8 mouse cellular contexts compared by ENCODE assay signal in genomic region chr1:136415756-136416126, GRCm38 (mm10). TPM values are rescaled to one million over a fixed set of nuclear protein-coding genes. Genes with fewer than 3 reads are reported as not detected.
DNase-seq lines count a peak whose midpoint lies in the region; ATAC-seq and TF ChIP-seq lines count a peak whose summit lies in the region.

No protein-coding gene starts in this region.

- H3K4me1 ChIP-seq in kidney, embryonic 15.5 days: 0 out of 2 replicates have a peak, but pooled peaks cover 2% of the 10 kb centered on the region
- peaks cover 17% of the 10 kb centered on the region for H3K4me1 ChIP-seq in embryonic facial prominence, embryonic 10.5 days
- H3K4me1 ChIP-seq in hindbrain, postnatal 0 days (ENCODE audit: insufficient read depth, low read length): no peaks in the 10 kb centered on the region
- H3K4me1 ChIP-seq in midbrain, postnatal 0 days (ENCODE audit: insufficient read depth, low read length): no peaks in the 10 kb centered on the region

- H3K4me3 ChIP-seq in kidney, embryonic 15.5 days (replicated peaks): peak overlapping the region; percentile 68
- H3K4me3 ChIP-seq in embryonic facial prominence, embryonic 10.5 days: peak overlapping the region; percentile 77
- peak overlapping the region; percentile 78 for H3K4me3 ChIP-seq in hindbrain, postnatal 0 days (ENCODE audit: low read length)
- peak overlapping the region; percentile 72 for H3K4me3 ChIP-seq in midbrain, postnatal 0 days (ENCODE audit: low read depth, low read length)

- H3K9me3 ChIP-seq in kidney, embryonic 15.5 days (replicated peaks): no peaks in the 10 kb centered on the region
- H3K9me3 ChIP-seq in embryonic facial prominence, embryonic 10.5 days: no peaks in the 10 kb centered on the region
- H3K9me3 ChIP-seq in hindbrain, postnatal 0 days (ENCODE audit: low read length): no peaks in the 10 kb centered on the region
- H3K9me3 ChIP-seq in midbrain, postnatal 0 days (ENCODE audit: low read length): no peaks in the 10 kb centered on the region

- H3K36me3 ChIP-seq in kidney, embryonic 15.5 days: peaks cover 11% of the 10 kb centered on the region; the same call in 1 of the 2 replicates
- H3K36me3 ChIP-seq in embryonic facial prominence, embryonic 10.5 days (replicated peaks): peaks cover 29% of the 10 kb centered on the region
- H3K36me3 ChIP-seq in hindbrain, postnatal 0 days (ENCODE audit: insufficient read depth, low read length): no peaks in the 10 kb centered on the region
- no peaks in the 10 kb centered on the region for H3K36me3 ChIP-seq in midbrain, postnatal 0 days (ENCODE audit: insufficient read depth, low read length)

- no peak for DNase-seq in kidney, postnatal 36 days
- no peak for DNase-seq in embryonic facial prominence, embryonic 10.5 days (ENCODE audit: low spot score)
- DNase-seq in hindbrain, postnatal 0 days (ENCODE audit: low spot score): no peak
- DNase-seq in midbrain, postnatal 0 days (ENCODE audit: low spot score): no peak
- DNase-seq in adrenal gland, adult (ENCODE audit: inconsistent age in 2 of 2, low spot score in 1 of 2): no peak
- DNase-seq in adrenal gland, adult 18-20 months (ENCODE audit: low spot score in 2 of 2): no peak
- DNase-seq in ovary, postnatal 10 days (ENCODE audit: low spot score): no peak

- H3K27ac ChIP-seq in kidney, embryonic 15.5 days: peak overlapping the region; percentile 98
- H3K27ac ChIP-seq in embryonic facial prominence, embryonic 10.5 days (replicated peaks): peak overlapping the region; percentile 98
- H3K27ac ChIP-seq in hindbrain, postnatal 0 days: no peak overlapping the region
- H3K27ac ChIP-seq in midbrain, postnatal 0 days (ENCODE audit: low read depth, low read length): no peak overlapping the region

- 50% methylated on average over 2 of the region's 2 CpGs for WGBS in kidney, embryonic 15.5 days
- WGBS in embryonic facial prominence, embryonic 10.5 days: 48% methylated on average over 2 of the region's 2 CpGs
- 46% methylated on average over 2 of the region's 2 CpGs for WGBS in hindbrain, postnatal 0 days
- 49% methylated on average over 2 of the region's 2 CpGs for WGBS in midbrain, postnatal 0 days

- H3K27me3 ChIP-seq in kidney, embryonic 15.5 days: no peaks in the 10 kb centered on the region
- H3K27me3 ChIP-seq in embryonic facial prominence, embryonic 10.5 days (replicated peaks; ENCODE audit: low read depth, poor library complexity, severe bottlenecking): no peaks in the 10 kb centered on the region
- no peaks in the 10 kb centered on the region for H3K27me3 ChIP-seq in hindbrain, postnatal 0 days (ENCODE audit: insufficient read depth, low read length)
- H3K27me3 ChIP-seq in midbrain, postnatal 0 days (ENCODE audit: insufficient read depth, low read length): no peaks in the 10 kb centered on the region

- peak overlapping the region; percentile 58 for H3K4me2 ChIP-seq in kidney, embryonic 15.5 days
- peak overlapping the region; percentile 60 for H3K4me2 ChIP-seq in hindbrain, postnatal 0 days (ENCODE audit: low read depth, low read length)
- H3K4me2 ChIP-seq in midbrain, postnatal 0 days (ENCODE audit: low read depth, low read length, poor library complexity, severe bottlenecking): peak overlapping the region; percentile 53

- TF ChIP-seq CTCF in hindbrain, postnatal 0 days (IDR thresholded peaks at IDR 0.05; ENCODE audit: low read depth): no peak
- TF ChIP-seq CTCF in midbrain, postnatal 0 days (IDR thresholded peaks at IDR 0.05): no peak

- ATAC-seq in kidney, embryonic 15.5 days (replicated peaks; ENCODE audit: low FRiP score): no peak
- ATAC-seq in hindbrain, postnatal 0 days: no peak
- ATAC-seq in midbrain, postnatal 0 days (ENCODE audit: low FRiP score): no peak

- peak overlapping the region; percentile 22; the same call in 1 of the 2 replicates for H3K9ac ChIP-seq in kidney, embryonic 15.5 days
- H3K9ac ChIP-seq in hindbrain, postnatal 0 days (replicated peaks; ENCODE audit: low read length): peak overlapping the region; percentile 87; the same call in 1 of the 2 replicates
- H3K9ac ChIP-seq in midbrain, postnatal 0 days (replicated peaks; ENCODE audit: low read length, poor library complexity, severe bottlenecking): no peak overlapping the region

RNA-seq across cellular contexts. Expression of gene Ddx59, which starts 0.7 kb away (rescaled TPM):
- polyA plus RNA-seq in kidney, embryonic 15.5 days (2015; fragmentation: Nextera tagmentation; extraction: Ambion mirVana): 15.7 and 16.0 TPM in 2 replicates
- 16.9 and 17.8 TPM in 2 replicates for polyA plus RNA-seq in embryonic facial prominence, embryonic 10.5 days (2016; fragmentation: Nextera tagmentation; extraction: Ambion mirVana)
- total RNA-seq in hindbrain, postnatal 0 days (2014; rRNA removed): 15.0 and 18.3 TPM in 2 replicates
- 15.8 and 16.8 TPM in 2 replicates for polyA plus RNA-seq in hindbrain, postnatal 0 days (2015; fragmentation: Nextera tagmentation; extraction: Ambion mirVana)
- total RNA-seq in midbrain, postnatal 0 days (2014; rRNA removed): 12.4 and 17.5 TPM in 2 replicates
- 15.3 and 17.0 TPM in 2 replicates for polyA plus RNA-seq in midbrain, postnatal 0 days (2015; fragmentation: Nextera tagmentation; extraction: Ambion mirVana)
- 10 to 100 TPM; 10.3 to 12.4 TPM for total RNA-seq in adrenal gland, adult 18-20 months (2021)

RNA-seq across cellular contexts. Expression of gene Kif14, which starts 50.4 kb away (rescaled TPM):
- 5.0 and 5.5 TPM in 2 replicates for polyA plus RNA-seq in kidney, embryonic 15.5 days (2015; fragmentation: Nextera tagmentation; extraction: Ambion mirVana)
- 8.6 and 10.5 TPM in 2 replicates for polyA plus RNA-seq in embryonic facial prominence, embryonic 10.5 days (2016; fragmentation: Nextera tagmentation; extraction: Ambion mirVana)
- total RNA-seq in hindbrain, postnatal 0 days (2014; rRNA removed): 1.3 and 3.4 TPM in 2 replicates
- 1.1 and 1.3 TPM in 2 replicates for polyA plus RNA-seq in hindbrain, postnatal 0 days (2015; fragmentation: Nextera tagmentation; extraction: Ambion mirVana)
- total RNA-seq in midbrain, postnatal 0 days (2014; rRNA removed): 0.71 and 1.0 TPM in 2 replicates
- 0.28 and 0.72 TPM in 2 replicates for polyA plus RNA-seq in midbrain, postnatal 0 days (2015; fragmentation: Nextera tagmentation; extraction: Ambion mirVana)
- under 1 TPM; 0.23 to 0.48 TPM for total RNA-seq in adrenal gland, adult 18-20 months (2021)

Comparison
In these comparisons a context has a peak if more than half of its experiments do, and no peak if none do; other contexts are left out.
1. H3K27ac ChIP-seq: peak in kidney, embryonic 15.5 days (single experiment) and embryonic facial prominence, embryonic 10.5 days (single experiment); none in hindbrain, postnatal 0 days (single experiment) and midbrain, postnatal 0 days (single experiment).
2. Peak in every context shown above with its lines, with median percentiles within 50 percentile points of each other: H3K4me2 ChIP-seq and H3K4me3 ChIP-seq.